ENCODE assay signal across 20 mouse cellular contexts in genomic region chr12:16790456-16790855, GRCm38 (mm10). TPM values are rescaled to one million over a fixed set of nuclear protein-coding genes. Genes with fewer than 3 reads are reported as not detected.
A peak's percentile ranks its signal among the peaks of the same experiment; 100 is the strongest.
DNase-seq lines count a peak whose midpoint lies in the region; ATAC-seq and TF ChIP-seq lines count a peak whose summit lies in the region.
"Had no signal": no experiment of that assay in that cellular context is flagged by ENCODE, and none has a peak within 500 bp of the region (broad histone marks: within the 10 kb centered on the region; RNA-seq: fewer than 3 reads in every experiment).

No protein-coding gene starts in this region.

- H3K9ac ChIP-seq in hindbrain, embryonic 12.5 days = no peak overlapping the region
- no peak overlapping the region for H3K9ac ChIP-seq in hindbrain, postnatal 0 days (replicated peaks; ENCODE audit: low read length)
- H3K9ac ChIP-seq in neural tube, embryonic 13.5 days = no peak overlapping the region
- H3K9ac ChIP-seq: heart, embryonic 15.5 days; liver, embryonic 13.5 days; stomach, embryonic 15.5 days had no signal

- DNase-seq in adrenal gland, postnatal 10 days = peak; percentile 32
- no peak for DNase-seq in adrenal gland, postnatal 25 days
- DNase-seq in hindbrain, postnatal 0 days (ENCODE audit: low spot score) = no peak
- DNase-seq in ovary, postnatal 36 days (ENCODE audit: low spot score) = peak; percentile 64
- DNase-seq in ovary, postnatal 14 days (ENCODE audit: low spot score) = no peak
- DNase-seq in heart, embryonic 10.5 days (ENCODE audit: low spot score) = no peak
- DNase-seq: cerebellum, adult 9-10 months; kidney, adult 9 months; kidney, postnatal 4 days; left cerebral cortex, postnatal 4 days; liver, embryonic 13.5 days; lung, postnatal 10 days; spleen, adult 18-20 months had no signal

- H3K9me3 ChIP-seq in hindbrain, embryonic 12.5 days (replicated peaks) = no peaks in the 10 kb centered on the region
- no peaks in the 10 kb centered on the region for H3K9me3 ChIP-seq in hindbrain, postnatal 0 days (ENCODE audit: low read length)
- H3K9me3 ChIP-seq in neural tube, embryonic 13.5 days = no peaks in the 10 kb centered on the region
- H3K9me3 ChIP-seq in heart, embryonic 10.5 days = no peaks in the 10 kb centered on the region
- H3K9me3 ChIP-seq: heart, embryonic 15.5 days; liver, embryonic 13.5 days; stomach, embryonic 15.5 days had no signal

- peaks cover 15% of the 10 kb centered on the region for H3K4me1 ChIP-seq in hindbrain, embryonic 12.5 days
- H3K4me1 ChIP-seq in hindbrain, postnatal 0 days (ENCODE audit: insufficient read depth, low read length) = no peaks in the 10 kb centered on the region
- H3K4me1 ChIP-seq in neural tube, embryonic 13.5 days (replicated peaks) = peaks cover 4% of the 10 kb centered on the region
- peaks cover 25% of the 10 kb centered on the region for H3K4me1 ChIP-seq in heart, embryonic 10.5 days
- H3K4me1 ChIP-seq: heart, embryonic 15.5 days; stomach, embryonic 15.5 days had no signal

- peak overlapping the region; percentile 4; the same call in 1 of the 2 replicates for H3K27ac ChIP-seq in hindbrain, embryonic 12.5 days
- no peak overlapping the region for H3K27ac ChIP-seq in hindbrain, postnatal 0 days
- H3K27ac ChIP-seq in neural tube, embryonic 13.5 days (replicated peaks) = no peak overlapping the region
- no peak overlapping the region for H3K27ac ChIP-seq in heart, embryonic 10.5 days
- H3K27ac ChIP-seq: heart, embryonic 15.5 days; liver, embryonic 13.5 days; stomach, embryonic 15.5 days had no signal

- no peak; the same call in 1 of the 2 replicates for ATAC-seq in hindbrain, embryonic 12.5 days (ENCODE audit: low FRiP score)
- ATAC-seq in hindbrain, postnatal 0 days = no peak
- ATAC-seq in neural tube, embryonic 13.5 days (ENCODE audit: low read depth) = peak; percentile 50; the same call in 1 of the 2 replicates
- ATAC-seq: hindbrain, embryonic 16.5 days; Patski had no signal

- H3K36me3 ChIP-seq in hindbrain, embryonic 12.5 days = no peaks in the 10 kb centered on the region
- no peaks in the 10 kb centered on the region for H3K36me3 ChIP-seq in hindbrain, postnatal 0 days (ENCODE audit: insufficient read depth, low read length)
- no peaks in the 10 kb centered on the region for H3K36me3 ChIP-seq in neural tube, embryonic 13.5 days
- H3K36me3 ChIP-seq in heart, embryonic 10.5 days = no peaks in the 10 kb centered on the region
- H3K36me3 ChIP-seq: heart, embryonic 15.5 days; liver, embryonic 13.5 days; stomach, embryonic 15.5 days had no signal

- WGBS in hindbrain, embryonic 12.5 days = 30% methylated on average over 4 of the region's 4 CpGs
- 61% methylated on average over 4 of the region's 4 CpGs for WGBS in hindbrain, postnatal 0 days
- 46% methylated on average over 4 of the region's 4 CpGs for WGBS in neural tube, embryonic 13.5 days
- 46% methylated on average over 4 of the region's 4 CpGs for WGBS in heart, embryonic 10.5 days

- H3K4me2 ChIP-seq in hindbrain, embryonic 12.5 days (replicated peaks) = no peak overlapping the region
- no peak overlapping the region for H3K4me2 ChIP-seq in hindbrain, postnatal 0 days (ENCODE audit: low read depth, low read length)
- H3K4me2 ChIP-seq in neural tube, embryonic 13.5 days = no peak overlapping the region
- H3K4me2 ChIP-seq: heart, embryonic 15.5 days; liver, embryonic 13.5 days; stomach, embryonic 15.5 days had no signal

- no peak overlapping the region for H3K4me3 ChIP-seq in hindbrain, embryonic 12.5 days
- H3K4me3 ChIP-seq in hindbrain, postnatal 0 days (ENCODE audit: low read length) = no peak overlapping the region
- H3K4me3 ChIP-seq in neural tube, embryonic 13.5 days = no peak overlapping the region
- H3K4me3 ChIP-seq in heart, embryonic 10.5 days = no peak overlapping the region
- H3K4me3 ChIP-seq: heart, embryonic 15.5 days; liver, embryonic 13.5 days; stomach, embryonic 15.5 days had no signal

- no peak for TF ChIP-seq CTCF in hindbrain, postnatal 0 days (IDR thresholded peaks at IDR 0.05; ENCODE audit: low read depth)

- H3K27me3 ChIP-seq in hindbrain, embryonic 12.5 days = no peaks in the 10 kb centered on the region
- no peaks in the 10 kb centered on the region for H3K27me3 ChIP-seq in hindbrain, postnatal 0 days (ENCODE audit: insufficient read depth, low read length)
- no peaks in the 10 kb centered on the region for H3K27me3 ChIP-seq in neural tube, embryonic 13.5 days
- no peaks in the 10 kb centered on the region for H3K27me3 ChIP-seq in heart, embryonic 10.5 days (ENCODE audit: insufficient read depth, poor library complexity, severe bottlenecking)
- H3K27me3 ChIP-seq: heart, embryonic 15.5 days; liver, embryonic 13.5 days; Patski; stomach, embryonic 15.5 days had no signal

RNA-seq across cellular contexts. Expression of gene Greb1, which starts 10.2 kb away (rescaled TPM):
- 10 to 100 TPM; 19.3 to 37.1 TPM for total RNA-seq in adrenal gland, postnatal 10 days (2021)
- total RNA-seq in adrenal gland, postnatal 25 days (2021) = 33.2 and 43.0 TPM in 2 replicates
- polyA plus RNA-seq in hindbrain, embryonic 12.5 days (2016; fragmentation: Nextera tagmentation; extraction: Ambion mirVana) = 4.5 and 6.5 TPM in 2 replicates
- total RNA-seq in hindbrain, postnatal 0 days (2014; rRNA removed) = 0.86 and 2.1 TPM in 2 replicates
- 0.32 and 0.33 TPM in 2 replicates for polyA plus RNA-seq in hindbrain, postnatal 0 days (2015; fragmentation: Nextera tagmentation; extraction: Ambion mirVana)
- polyA plus RNA-seq in neural tube, embryonic 13.5 days (2015; fragmentation: Nextera tagmentation; extraction: Ambion mirVana) = 1.4 and 2.2 TPM in 2 replicates
- polyA plus RNA-seq in heart, embryonic 10.5 days (2016; fragmentation: Nextera tagmentation; extraction: Ambion mirVana) = 5.5 TPM in 2 replicates
- total RNA-seq: monocyte, adult 5-6 weeks had no signal

RNA-seq across cellular contexts. Expression of gene E2f6, which starts 20.3 kb away (rescaled TPM):
- 10 to 100 TPM; 27.5 to 43.8 TPM for total RNA-seq in adrenal gland, postnatal 10 days (2021)
- 39.1 and 46.5 TPM in 2 replicates for total RNA-seq in adrenal gland, postnatal 25 days (2021)
- polyA plus RNA-seq in hindbrain, embryonic 12.5 days (2016; fragmentation: Nextera tagmentation; extraction: Ambion mirVana) = 65.9 and 75.6 TPM in 2 replicates
- total RNA-seq in hindbrain, postnatal 0 days (2014; rRNA removed) = 21.2 and 27.5 TPM in 2 replicates
- polyA plus RNA-seq in hindbrain, postnatal 0 days (2015; fragmentation: Nextera tagmentation; extraction: Ambion mirVana) = 20.0 and 21.3 TPM in 2 replicates
- 36.7 and 39.2 TPM in 2 replicates for polyA plus RNA-seq in neural tube, embryonic 13.5 days (2015; fragmentation: Nextera tagmentation; extraction: Ambion mirVana)
- polyA plus RNA-seq in heart, embryonic 10.5 days (2016; fragmentation: Nextera tagmentation; extraction: Ambion mirVana) = 52.8 and 63.4 TPM in 2 replicates

Comparison
In these comparisons a context has a peak if more than half of its experiments do, and no peak if none do; other contexts are left out.
1. DNase-seq: peak in adrenal gland, postnatal 10 days (single experiment) and ovary, postnatal 36 days (single experiment); none in adrenal gland, postnatal 25 days (single experiment), hindbrain, postnatal 0 days (single experiment), ovary, postnatal 14 days (single experiment) and heart, embryonic 10.5 days (single experiment).